Mouse (Mus musculus): ENCODE measurements around the gene Olfr1307.

GRCm38 (mm10) chr2:111949340-111949739 lies at the start of gene Olfr1307:
- TF ChIP-seq FLI1 (IDR thresholded peaks at IDR 0.05; ENCODE audit: low read length) = no peak
- no peak for TF ChIP-seq GATA1 (IDR thresholded peaks at IDR 0.05; ENCODE audit: borderline replicate concordance, low read length)

All from megakaryocyte, embryonic 14.5 days (primary cell).